Mouse (Mus musculus) spleen, adult 2 months (tissue): ENCODE measurements at regions not wholly inside any gene's neighbourhood (a gene's known extent, or its start where the extent isn't known, plus 50 kb on each side); places are given as distances from the start of the nearest gene placed in this dataset.

Source experiments
- CTCF ChIP-seq: fragments of 200-500 bp; IDR thresholded peaks from 2 replicates; pipeline ENCODE4 v1.5.1; 2011; ENCODE audit warnings: mild to moderate bottlenecking, inconsistent platforms; ENCODE audit not compliant: insufficient read depth, insufficient read length, insufficient replicate concordance; ENCODE audit errors: extremely low read depth
- POLR2A ChIP-seq: fragments of 200-500 bp; IDR thresholded peaks from 2 replicates; pipeline ENCODE4 v1.6.1; 2011; ENCODE audit warnings: low read depth, low read length, inconsistent platforms

GRCm38 (mm10) chr16:77488155-77488554 is 113.7 kb downstream of the Gm11146 start:
- TF ChIP-seq CTCF (no peak), POLR2A (no peak)
